Mouse (Mus musculus): ENCODE measurements around the gene Zbtb7a.

The Zbtb7a gene

GRCm38 (mm10) chr10:81134966-81135681, at the start of gene Zbtb7a:
Gene Zbtb7a, plus strand, starts transcription at chr10:81135220.
- peak; percentile 62 for DNase-seq

- DNase-seq = no peak
These were observed 48.0 kb upstream of the Zbtb7a start for GRCm38 (mm10) chr10:81087021-81087420.

GRCm38 (mm10) chr10:81089216-81089615, 45.8 kb upstream of the Zbtb7a start:
- DNase-seq = no peak

- no peak for DNase-seq
These were observed 44.4 kb upstream of the Zbtb7a start for GRCm38 (mm10) chr10:81090621-81091020.

DNA sequence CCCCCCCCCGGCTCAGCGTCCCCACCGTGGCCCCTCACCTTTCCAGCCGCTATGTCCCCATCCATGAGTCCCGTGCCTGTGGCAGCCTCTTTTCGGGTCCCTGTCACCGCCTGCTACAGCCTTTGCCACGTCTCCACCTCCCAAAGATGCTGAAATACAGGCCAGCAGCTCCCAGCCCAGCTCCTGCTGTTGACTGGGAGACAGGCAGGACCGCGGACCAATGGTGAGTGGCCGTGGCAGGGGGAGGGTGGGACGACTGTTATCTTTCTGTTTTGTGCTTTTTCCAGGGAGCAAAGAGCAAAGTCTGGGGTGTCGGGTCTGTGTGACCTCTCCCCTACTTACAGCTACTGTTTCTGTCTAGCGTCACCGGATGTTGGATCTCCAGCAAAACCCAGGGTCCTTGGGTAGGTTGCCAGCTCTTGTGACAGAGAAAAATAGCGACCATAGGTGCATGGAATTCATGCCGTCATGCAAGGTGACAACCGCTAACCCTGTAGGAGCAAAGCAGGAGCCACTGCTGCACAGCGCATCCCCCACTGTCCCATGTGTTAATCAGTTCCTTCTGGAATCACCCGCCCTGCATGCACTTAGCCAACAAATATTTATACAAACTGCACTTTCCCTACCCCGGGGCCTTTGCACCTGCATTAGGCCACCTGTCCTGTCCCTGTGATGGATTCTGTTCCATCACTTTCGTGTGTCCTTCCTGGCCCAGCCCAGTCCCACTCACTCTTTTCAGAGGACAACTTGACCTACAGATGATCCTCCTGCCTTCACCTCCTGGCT, 42.4 kb upstream of the Zbtb7a start:
- DNase-seq = peak; percentile 51 to 58

GRCm38 (mm10) chr10:81094931-81095678, 39.9 kb upstream of the Zbtb7a start:
- no peak for DNase-seq

DNA sequence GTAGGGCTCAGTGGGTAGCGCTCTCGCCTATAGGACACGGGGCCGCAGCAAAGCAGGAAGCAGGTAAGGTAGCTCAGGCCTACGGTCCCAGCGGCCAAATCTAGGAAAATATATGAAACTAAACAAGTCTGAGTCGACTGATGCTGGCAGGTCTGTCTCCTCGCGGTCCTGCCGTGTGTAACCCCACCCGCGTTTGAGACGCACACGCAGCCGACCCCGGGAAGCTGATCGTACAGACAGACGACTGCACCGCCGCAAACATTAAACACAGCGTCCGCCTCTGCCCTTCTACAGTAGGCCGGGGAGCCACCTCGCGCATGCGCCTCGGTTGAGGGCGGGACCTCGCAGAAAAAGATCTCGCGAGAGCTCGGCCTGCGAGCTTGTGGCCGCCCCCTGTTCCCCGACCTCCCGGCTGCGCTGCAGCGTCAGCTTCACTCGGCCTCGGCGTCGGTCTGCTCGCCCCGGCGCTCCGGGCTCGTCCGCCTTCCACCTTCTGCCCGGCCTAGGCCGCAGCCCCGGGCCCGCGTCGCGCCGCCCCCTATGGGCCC, 29.4 kb upstream of the Zbtb7a start, which contains the start of gene Map2k2:
Gene Map2k2, plus strand, starts transcription at position 351 of the 548 bp plus-strand sequence.
- DNase-seq = peak; percentile 99

DNA sequence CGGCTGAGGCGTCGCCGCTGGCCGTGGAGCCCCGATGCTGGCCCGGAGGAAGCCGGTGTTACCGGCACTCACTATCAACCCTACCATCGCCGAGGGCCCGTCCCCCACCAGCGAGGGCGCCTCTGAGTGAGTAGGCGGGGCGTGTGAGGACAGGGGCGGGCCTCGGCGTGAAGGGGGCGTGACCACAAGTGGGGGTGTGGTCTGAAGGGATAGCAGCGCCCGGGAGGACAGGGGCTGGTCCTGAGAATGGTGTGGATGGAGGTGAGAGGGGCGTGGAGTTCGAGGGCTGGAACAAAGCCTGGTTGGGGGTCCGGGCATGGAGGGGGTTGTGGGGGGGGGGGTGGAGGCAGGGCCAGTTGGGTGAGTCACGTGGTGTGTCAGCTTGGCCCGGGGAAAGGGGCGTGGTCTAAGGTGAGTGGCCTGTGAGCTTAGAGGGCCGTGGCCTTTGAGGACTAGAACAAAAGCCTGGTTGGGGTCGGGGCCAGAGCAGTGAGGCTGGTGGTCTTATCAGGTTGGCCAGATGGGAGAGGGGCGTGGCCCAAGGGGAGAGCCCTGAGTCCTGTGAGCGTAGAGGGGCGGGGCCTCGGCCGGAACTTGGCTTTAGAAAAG, 28.8 kb upstream of the Zbtb7a start:
- DNase-seq = peak; percentile 92 to 93

GRCm38 (mm10) chr10:81112946-81113345, 22.1 kb upstream of the Zbtb7a start:
- no peak for DNase-seq

DNA sequence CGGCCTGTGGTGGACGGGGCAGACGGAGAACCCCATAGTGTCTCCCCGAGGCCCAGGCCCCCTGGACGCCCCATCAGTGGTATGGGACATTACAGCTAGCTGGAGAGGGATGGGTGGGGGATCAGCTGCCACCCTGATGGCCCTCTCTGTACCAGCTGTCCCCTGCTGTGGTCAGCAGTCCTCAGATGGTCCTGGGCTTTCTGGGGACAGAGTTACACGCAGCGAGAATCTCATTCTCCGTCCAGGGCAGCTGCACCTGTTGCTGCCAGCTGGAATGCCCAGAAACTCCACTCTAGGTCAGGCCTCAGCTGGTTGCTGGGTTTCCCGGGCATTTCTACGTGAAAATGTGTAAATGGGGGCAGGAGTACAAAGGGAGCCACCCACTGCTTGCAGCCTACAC, 15.4 kb upstream of the Zbtb7a start:
- no peak for DNase-seq

DNA sequence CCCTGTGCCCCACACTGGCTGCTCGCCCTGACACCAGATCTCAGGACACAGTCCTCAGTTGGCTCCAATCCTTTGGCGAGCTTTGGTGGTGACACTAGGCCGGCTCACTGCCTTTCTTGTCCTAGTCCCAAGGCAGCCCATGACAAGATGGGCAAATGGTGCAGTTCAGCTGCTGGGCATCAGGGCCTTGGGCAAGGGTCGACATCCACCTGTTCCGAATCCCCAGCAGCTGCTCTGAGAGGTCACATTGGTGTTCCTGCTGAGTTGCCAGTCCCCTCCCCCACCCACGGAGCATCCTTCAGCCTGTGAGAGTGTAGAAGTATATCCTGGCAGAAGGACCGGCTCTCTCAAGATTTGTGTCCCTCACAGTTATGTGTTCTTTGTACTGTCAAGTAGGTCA, 14.4 kb upstream of the Zbtb7a start:
- DNase-seq = no peak

DNA sequence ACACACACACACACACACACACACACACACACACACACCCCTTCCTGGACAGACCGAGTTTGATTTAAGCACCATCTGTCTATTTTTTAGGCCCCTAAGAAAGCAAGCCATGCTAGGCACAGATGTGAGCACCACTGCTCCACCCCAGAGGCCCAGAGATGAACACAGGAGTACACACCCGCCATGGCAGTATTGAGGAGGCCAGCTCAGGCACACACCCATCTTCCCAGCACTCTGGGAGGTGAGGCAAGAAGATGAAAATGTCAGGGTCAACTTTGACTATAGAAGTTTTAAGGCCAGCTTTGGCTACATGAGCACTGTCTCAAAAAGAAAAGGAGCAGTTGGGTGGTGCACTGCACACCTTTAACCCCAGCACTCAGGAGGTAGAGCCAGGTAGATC, 12.1 kb upstream of the Zbtb7a start:
- DNase-seq = no peak

GRCm38 (mm10) chr10:81123500-81123899, 11.5 kb upstream of the Zbtb7a start:
- no peak for DNase-seq

DNA sequence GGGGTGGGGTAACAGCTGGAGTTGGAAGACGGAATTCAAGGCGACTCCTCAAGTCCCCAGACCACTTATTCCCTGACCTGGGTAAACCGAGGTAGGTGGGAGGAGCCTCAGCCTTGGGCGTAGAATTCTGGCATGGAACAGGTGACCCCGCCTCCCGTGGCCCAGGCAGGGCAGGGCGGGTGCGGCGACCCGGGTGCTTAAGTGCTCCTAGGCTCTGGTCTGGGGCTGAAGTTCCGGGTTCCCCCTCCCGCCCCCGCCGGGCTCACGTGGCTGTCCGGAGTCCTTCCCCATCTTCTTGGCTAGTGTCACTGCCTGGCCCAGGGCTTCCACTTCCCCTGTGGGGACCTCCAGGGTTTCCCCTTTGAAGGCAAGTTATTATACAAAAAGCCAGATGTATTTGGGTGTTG, 836 bp upstream of the Zbtb7a start:
- peak; percentile 83 to 88 for DNase-seq

GRCm38 (mm10) chr10:81135831-81136705, 1.0 kb downstream of the Zbtb7a start:
- DNase-seq = peak; percentile 83 to 89

- DNase-seq = peak; percentile 84 to 88
These were observed 1.7 kb downstream of the Zbtb7a start for GRCm38 (mm10) chr10:81136706-81137231.

DNA sequence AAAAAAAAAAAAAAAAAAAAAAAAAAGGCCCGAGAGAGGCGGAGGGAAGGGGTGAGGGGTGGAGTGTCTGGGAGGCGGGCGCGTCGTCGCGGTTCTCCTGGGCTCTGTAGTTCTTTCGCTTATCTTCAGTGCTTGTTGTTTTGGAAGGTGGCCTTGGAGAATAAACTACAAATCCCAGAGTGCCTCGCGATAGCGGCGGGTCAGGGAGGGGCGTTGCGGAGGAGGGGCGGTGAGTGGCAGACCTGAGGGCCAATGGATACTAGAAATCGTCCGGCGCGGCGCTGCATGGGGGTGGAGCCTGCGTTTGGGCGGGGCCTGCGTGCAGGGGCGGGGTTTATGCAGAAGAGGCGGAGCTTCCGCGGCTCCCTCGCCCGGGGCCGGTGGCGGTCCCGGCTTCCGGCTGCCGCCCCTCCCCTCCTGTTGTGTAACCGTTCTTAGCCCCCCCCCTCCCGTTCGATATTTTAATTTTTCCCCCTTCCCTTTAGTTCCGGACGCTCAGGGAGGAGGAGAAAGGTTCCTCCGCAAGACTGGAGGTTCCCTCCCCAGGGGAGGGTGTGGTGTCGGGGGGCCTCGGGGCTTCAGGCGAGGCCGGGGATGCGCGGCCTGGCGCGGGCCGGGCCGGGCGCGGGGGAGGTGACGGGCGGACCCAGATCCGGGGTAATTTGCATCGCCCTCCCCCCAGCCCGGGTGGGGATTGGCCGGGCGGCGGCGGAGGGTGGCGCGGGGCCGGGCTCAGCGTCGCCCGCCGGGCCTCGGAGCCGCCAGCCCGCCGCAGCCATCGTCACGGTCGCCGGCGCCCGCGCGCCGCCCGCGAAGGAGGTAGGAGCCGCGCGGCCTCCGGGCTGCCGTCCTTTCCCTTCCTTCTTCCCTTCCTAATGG, 2.5 kb downstream of the Zbtb7a start:
- DNase-seq = peak; percentile 99 to 100

DNA sequence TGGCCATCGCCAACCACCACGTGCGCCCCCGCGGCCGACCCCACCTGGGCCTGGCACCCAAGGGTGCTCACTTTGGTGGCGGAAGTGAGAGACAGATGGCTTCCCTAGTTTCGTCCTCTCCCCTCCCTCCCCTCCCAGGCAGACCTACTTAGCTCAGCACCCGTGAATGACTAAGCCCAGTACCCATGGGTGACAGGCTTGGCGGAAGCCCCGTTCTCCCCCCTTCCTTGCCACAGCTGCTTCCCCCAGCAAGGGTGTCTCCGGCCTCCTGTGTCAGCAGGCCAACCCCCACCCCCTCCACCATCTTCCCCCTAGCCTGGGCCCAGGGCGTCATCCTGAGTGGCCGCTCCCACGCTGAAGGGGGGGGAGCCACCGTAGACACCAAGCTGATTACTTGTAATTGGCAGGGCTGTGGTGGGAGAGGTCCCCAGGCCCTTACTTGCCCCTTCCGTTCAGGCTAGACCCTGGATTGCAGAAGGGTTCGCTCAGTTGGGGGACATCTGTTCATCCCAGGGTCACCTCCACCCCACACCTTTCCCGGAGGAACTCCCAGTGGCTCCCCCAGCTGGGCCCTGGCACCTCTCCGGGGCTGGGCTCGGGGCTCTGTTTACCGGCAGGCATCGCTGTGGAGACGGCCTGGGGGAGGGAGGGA, 3.2 kb downstream of the Zbtb7a start:
- peak; percentile 65 to 77 for DNase-seq

- no peak for DNase-seq
These were observed 4.0 kb downstream of the Zbtb7a start for GRCm38 (mm10) chr10:81138821-81139528.
